Mouse (Mus musculus): ENCODE data around the gene Ptbp3.

DNA sequence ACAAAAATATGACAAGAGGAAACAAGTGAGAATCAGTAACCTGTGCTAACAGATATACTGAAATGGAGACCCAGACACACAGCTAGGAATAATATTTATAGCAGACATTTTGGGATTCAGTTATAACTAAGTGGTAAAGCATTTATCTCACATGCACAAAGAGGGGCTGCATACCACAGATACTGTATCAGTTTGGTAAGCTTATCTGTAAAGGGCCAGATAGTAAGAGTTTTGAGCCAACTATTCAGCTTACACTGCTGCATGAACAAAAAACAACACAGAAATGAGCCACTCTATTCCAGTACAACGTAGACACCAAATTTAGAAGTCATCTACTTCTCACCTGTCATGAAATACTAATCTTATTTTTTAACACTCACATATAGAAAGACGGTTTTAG, 15.9 kb downstream of the Ptbp3 start:
- TF ChIP-seq CTCF (IDR thresholded peaks at IDR 0.05) (no peak), EP300 (IDR thresholded peaks at IDR 0.05) (no peak)
